Mouse (Mus musculus): ENCODE results near the gene Zc2hc1b. TPM values are rescaled to one million over a fixed set of nuclear protein-coding genes. Genes with fewer than 3 reads are reported as not detected.
"Not testable (repeated sequence)": the region's sequence is repeated elsewhere in the genome, so short reads cannot be mapped to it uniquely, and the experiment has no call there.

Zc2hc1b gene
- polyA plus RNA-seq, 1 experiment = not detected

DNA sequence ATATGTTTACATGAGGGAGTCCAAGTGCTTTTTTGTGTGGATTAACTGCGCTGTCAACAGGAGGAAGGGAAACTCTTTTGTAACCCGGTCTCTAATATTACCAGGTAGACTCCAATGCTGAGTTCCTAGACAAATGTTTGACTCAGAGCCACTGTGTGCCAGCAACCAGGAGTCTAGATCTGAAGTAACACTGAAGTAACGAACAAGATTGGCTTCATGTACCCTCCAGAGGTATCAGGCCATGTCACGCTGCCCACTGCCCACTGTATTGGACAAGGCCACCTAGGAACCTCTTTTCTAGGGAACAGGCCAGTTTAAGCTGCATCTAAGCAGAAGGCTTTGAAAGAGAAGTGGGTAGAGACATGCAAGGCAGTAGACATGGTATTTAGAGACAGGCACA lies 31.2 kb upstream of the Zc2hc1b start:
- no peak overlapping the region for H3K27ac ChIP-seq (ENCODE audit: insufficient read depth, low read length)
- no peak overlapping the region for H3K4me3 ChIP-seq (ENCODE audit: insufficient read depth, low read length)
- TF ChIP-seq CTCF (IDR thresholded peaks at IDR 0.05; ENCODE audit: extremely low read depth, insufficient read depth, low read length) = no peak
- no peak for TF ChIP-seq POLR2A (IDR thresholded peaks at IDR 0.05; ENCODE audit: extremely low read depth, insufficient read depth, low read length)
- H3K4me1 ChIP-seq (ENCODE audit: control insufficient read depth, insufficient read depth, low read length) = no peaks in the 10 kb centered on the region

DNA sequence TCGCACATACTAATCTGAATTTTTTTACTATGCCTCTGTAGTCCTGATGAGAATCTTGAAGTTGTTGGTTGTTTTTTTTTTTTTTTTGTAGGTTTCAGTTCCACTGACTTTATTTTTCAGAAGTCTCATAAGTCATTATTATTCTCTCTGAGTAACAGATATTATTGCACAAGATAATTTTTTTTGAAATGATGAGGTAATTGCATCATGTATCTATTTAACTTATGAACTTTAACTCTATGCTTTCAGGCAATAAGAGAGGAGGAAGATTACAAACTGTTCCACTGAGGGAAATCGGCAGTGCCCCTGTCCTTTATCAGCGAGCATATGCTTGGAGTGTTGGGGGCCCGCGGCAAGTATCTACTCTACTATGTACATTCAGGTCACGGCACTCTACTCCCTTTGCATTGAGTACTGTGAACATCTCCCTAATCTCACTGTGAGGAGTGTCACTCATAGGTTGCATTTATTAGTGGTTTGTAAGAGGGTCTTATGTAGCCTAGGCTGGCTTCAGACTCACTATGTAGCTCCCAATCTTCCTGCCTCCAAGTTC lies 24.0 kb upstream of the Zc2hc1b start:
- no peak overlapping the region for H3K4me3 ChIP-seq (ENCODE audit: insufficient read depth, low read length)
- no peaks in the 10 kb centered on the region for H3K4me1 ChIP-seq (ENCODE audit: control insufficient read depth, insufficient read depth, low read length)
- no peak for TF ChIP-seq CTCF (IDR thresholded peaks at IDR 0.05; ENCODE audit: extremely low read depth, insufficient read depth, low read length)
- TF ChIP-seq POLR2A (IDR thresholded peaks at IDR 0.05; ENCODE audit: extremely low read depth, insufficient read depth, low read length) = no peak

DNA sequence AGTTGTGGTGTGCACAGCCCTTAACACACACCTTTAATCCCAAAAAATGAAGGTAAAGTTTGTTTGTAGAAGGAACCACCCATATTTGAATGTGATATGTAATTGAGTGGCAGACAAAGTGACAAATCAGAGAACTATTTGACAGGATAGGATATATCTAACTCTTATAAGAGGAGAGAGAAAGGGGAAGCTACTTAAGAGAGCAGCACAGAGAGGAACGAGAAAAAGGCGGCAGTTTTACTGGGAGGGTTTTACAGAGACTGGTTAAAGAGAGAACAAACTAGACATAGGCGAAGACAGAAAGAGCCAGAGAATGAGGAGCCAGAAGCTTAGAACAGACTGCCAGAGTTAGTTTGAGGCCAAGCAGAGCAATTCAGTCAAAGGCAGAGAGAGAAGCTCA lies 23.0 kb upstream of the Zc2hc1b start:
- Histone ChIP-seq H3K27ac (ENCODE audit: insufficient read depth, low read length) (no peak overlapping the region), H3K4me3 (ENCODE audit: insufficient read depth, low read length) (no peak overlapping the region), H3K4me1 (ENCODE audit: control insufficient read depth, insufficient read depth, low read length) (no peaks in the 10 kb centered on the region)
- TF ChIP-seq CTCF (IDR thresholded peaks at IDR 0.05; ENCODE audit: extremely low read depth, insufficient read depth, low read length) (no peak), POLR2A (IDR thresholded peaks at IDR 0.05; ENCODE audit: extremely low read depth, insufficient read depth, low read length) (no peak)

More for the DNA sequence above, 24.0 kb upstream of the Zc2hc1b start:
- H3K27ac ChIP-seq (ENCODE audit: insufficient read depth, low read length) = no peak overlapping the region

DNA sequence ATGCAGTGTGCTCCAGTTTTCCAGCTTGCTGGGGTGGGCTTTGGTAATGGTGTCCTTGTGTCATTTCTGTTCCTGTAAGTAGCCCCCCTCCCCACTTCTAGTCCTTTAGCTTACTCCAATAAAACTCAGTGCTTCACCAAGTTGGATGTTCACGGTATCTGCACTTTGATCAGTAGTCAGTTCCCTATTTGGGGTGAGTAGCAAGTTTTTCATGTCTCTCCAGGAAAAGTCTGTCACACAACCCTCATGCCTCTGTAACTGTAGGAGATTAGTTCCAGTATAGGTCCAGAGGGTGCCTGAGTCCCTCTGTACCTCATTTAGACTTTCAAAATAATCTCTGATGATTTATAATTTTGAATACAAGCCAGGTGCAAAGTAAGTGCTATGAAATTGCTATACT lies 21.4 kb upstream of the Zc2hc1b start:
- H3K27ac ChIP-seq (ENCODE audit: insufficient read depth, low read length) = no peak overlapping the region
- H3K4me1 ChIP-seq (ENCODE audit: control insufficient read depth, insufficient read depth, low read length) = no peaks in the 10 kb centered on the region
- no peak overlapping the region for H3K4me3 ChIP-seq (ENCODE audit: insufficient read depth, low read length)
- TF ChIP-seq CTCF (IDR thresholded peaks at IDR 0.05; ENCODE audit: extremely low read depth, insufficient read depth, low read length) = no peak
- no peak for TF ChIP-seq POLR2A (IDR thresholded peaks at IDR 0.05; ENCODE audit: extremely low read depth, insufficient read depth, low read length)

DNA sequence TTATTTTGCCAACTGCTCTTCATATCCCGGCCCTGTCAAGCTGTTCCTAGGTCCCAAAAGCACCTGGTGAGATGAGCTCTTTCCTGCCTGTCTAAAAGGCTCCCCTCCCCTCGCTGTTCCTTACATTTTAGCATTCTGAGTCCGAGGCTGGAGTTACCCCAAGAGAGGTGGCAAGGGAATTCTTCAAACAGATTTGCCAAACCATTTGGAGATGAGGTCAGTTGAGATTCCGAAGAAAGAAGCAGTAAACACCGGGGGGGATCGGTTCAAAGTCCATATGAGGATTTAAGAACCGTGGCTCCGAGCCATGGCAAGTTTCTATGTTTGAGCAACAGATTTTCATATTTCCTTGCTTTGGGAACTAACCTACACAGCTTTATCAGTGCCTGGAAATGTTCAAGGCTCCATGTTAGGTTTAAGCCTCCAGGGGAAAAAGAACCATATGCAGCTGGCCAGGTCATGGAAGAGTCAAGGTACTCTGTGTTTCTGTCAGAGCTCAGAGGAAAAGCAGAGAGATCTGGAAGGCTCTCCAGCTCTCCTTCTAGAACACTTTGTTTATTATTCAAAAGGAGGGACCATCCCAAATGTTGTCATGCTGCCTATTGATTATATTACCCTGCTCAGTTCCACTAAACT lies 19.2 kb upstream of the Zc2hc1b start:
- Histone ChIP-seq H3K4me1 (ENCODE audit: control insufficient read depth, insufficient read depth, low read length) (peaks cover 3% of the 10 kb centered on the region; the same call in 1 of the 2 replicates), H3K27ac (ENCODE audit: insufficient read depth, low read length) (no peak overlapping the region), H3K4me3 (ENCODE audit: insufficient read depth, low read length) (no peak overlapping the region)
- TF ChIP-seq CTCF (IDR thresholded peaks at IDR 0.05; ENCODE audit: extremely low read depth, insufficient read depth, low read length) (no peak), POLR2A (IDR thresholded peaks at IDR 0.05; ENCODE audit: extremely low read depth, insufficient read depth, low read length) (no peak)

DNA sequence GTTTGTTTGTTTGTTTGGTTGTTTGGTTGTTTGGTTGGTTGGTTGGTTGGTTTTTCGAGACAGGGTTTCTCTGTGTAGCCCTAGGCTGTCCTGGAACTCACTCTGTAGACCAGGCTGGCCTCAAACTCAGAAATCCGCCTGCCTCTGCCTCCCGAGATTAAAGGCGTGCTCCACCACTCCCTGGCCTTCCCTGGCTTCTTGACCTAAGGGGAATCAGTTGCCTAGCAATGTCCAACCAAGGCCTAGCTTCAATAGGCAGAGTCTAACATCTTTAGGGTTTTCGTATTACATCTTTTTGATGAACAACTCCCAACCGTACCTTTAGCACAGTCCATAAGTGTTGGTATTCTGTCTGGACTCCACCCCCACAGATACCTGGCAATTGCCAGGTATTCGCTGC lies 15.7 kb upstream of the Zc2hc1b start:
- not testable (repeated sequence) for H3K27ac ChIP-seq (ENCODE audit: insufficient read depth, low read length); H3K4me1 ChIP-seq (ENCODE audit: control insufficient read depth, insufficient read depth, low read length)
- H3K4me3 ChIP-seq (ENCODE audit: insufficient read depth, low read length) = peak overlapping the region; percentile 61; the same call in 1 of the 2 replicates

DNA sequence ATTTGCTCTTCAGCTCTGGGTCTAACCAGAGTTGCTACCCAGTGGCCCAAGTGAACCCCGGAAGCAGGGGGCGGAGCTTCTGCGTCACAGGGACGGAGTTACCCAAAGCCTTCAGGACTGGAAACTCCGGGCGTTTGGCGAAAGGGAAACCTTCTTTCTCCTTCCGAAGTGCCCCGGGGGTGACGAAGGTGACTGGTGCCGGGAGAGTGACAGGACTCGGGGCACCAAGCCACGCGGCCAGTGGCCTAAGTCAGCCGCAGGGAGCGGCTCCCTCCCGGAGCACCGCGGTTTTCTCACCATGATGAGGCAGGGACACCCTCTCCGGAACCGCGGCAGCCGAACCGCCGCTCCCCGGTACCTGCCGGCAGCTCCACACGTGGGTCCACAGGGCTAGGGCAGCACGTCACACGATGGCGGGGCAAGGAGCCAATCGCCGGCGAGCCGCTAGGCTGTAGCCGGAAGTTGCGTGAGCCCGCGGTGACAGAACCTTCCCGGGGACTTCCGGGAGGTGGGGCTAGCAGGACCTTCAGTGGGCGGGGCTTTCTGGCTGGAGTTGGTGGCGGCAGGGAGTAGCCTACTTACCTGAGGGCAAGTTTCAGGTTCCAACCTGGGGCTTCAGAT lies 15.0 kb upstream of the Zc2hc1b start, which contains the start of gene Ltv1:
TSS of gene Ltv1 (minus strand) at position 438 of the 621 bp plus-strand sequence.
- Histone ChIP-seq H3K4me3 (ENCODE audit: insufficient read depth, low read length) (peak within 1 kb of the TSS; percentile 61), H3K27ac (ENCODE audit: insufficient read depth, low read length) (peak within 1 kb of the TSS; percentile 13; the same call in 1 of the 2 replicates), H3K4me1 (ENCODE audit: control insufficient read depth, insufficient read depth, low read length) (peaks cover 3% of the 10 kb centered on the region; the same call in 1 of the 2 replicates)
- TF ChIP-seq POLR2A (IDR thresholded peaks at IDR 0.05; ENCODE audit: extremely low read depth, insufficient read depth, low read length) = peak; percentile 17; the same call in 1 of the 2 replicates
- no peak for TF ChIP-seq CTCF (IDR thresholded peaks at IDR 0.05; ENCODE audit: extremely low read depth, insufficient read depth, low read length)

DNA sequence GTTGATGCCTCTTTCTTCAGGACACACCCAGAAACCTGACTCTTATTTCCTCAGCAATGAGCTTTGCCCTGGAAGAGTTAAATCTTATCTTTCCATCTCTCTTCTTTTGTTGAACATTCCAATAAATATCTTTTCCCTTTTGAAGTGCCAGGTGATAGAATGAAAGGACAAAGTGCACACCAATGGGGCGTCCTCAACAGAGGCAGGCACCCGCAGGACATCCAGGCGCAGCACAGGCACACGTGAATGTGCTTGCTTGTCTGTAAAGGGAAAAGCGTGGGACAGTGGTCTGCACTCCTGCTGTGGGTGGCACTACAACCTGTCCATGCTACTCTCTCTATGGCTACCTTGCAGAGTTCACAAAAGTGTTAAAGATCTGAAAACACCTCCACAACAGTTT lies 12.1 kb upstream of the Zc2hc1b start:
- no peak overlapping the region for H3K27ac ChIP-seq (ENCODE audit: insufficient read depth, low read length)
- no peak for TF ChIP-seq POLR2A (IDR thresholded peaks at IDR 0.05; ENCODE audit: extremely low read depth, insufficient read depth, low read length)
- TF ChIP-seq CTCF (IDR thresholded peaks at IDR 0.05; ENCODE audit: extremely low read depth, insufficient read depth, low read length) = no peak

DNA sequence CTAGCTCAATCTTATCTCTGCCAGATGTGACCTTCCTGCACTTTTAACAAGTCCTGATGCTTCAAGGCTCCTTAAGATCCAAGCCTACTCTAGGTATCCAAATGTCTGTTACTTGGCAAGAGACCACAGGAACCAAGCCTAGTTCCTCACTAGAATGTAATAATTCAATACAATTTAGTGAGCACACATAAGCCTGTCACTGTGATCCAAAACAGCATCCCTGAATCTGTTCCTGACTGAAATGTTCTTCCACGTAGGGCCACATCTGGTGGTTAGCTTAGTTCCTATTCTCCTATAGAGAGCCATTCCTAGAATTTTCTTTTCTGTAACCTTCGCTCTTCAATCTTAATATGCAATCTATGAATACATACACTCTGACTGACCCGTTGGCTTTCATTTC lies 8.9 kb upstream of the Zc2hc1b start:
- Histone ChIP-seq H3K4me1 (ENCODE audit: control insufficient read depth, insufficient read depth, low read length) (no peaks in the 10 kb centered on the region), H3K27ac (ENCODE audit: insufficient read depth, low read length) (no peak overlapping the region), H3K4me3 (ENCODE audit: insufficient read depth, low read length) (no peak overlapping the region)
- no peak for TF ChIP-seq CTCF (IDR thresholded peaks at IDR 0.05; ENCODE audit: extremely low read depth, insufficient read depth, low read length)
- no peak for TF ChIP-seq POLR2A (IDR thresholded peaks at IDR 0.05; ENCODE audit: extremely low read depth, insufficient read depth, low read length)

More for the DNA sequence above, 12.1 kb upstream of the Zc2hc1b start:
- no peak overlapping the region for H3K4me3 ChIP-seq (ENCODE audit: insufficient read depth, low read length)
- peaks cover 3% of the 10 kb centered on the region; the same call in 1 of the 2 replicates for H3K4me1 ChIP-seq (ENCODE audit: control insufficient read depth, insufficient read depth, low read length)
